Mouse (Mus musculus) hindbrain, postnatal 0 days (tissue): ENCODE measurements around the gene Ipcef1. TPM values are rescaled to one million over a fixed set of nuclear protein-coding genes. Genes with fewer than 3 reads are reported as not detected.

Experiments
- ATAC-seq: fragments of 200-750 bp; cut with Nextera tagmentation; 2 replicates; pipeline ENCODE4 v1.8.0; 2017; ENCODE audit warnings: mild to moderate bottlenecking, moderate TSS enrichment, moderate library complexity
- DNase-seq: peaks from one replicate; pipeline ENCODE4 v3.0.0-alpha.2; 2015; ENCODE audit warnings: low spot score
- H3K27ac ChIP-seq: fragments of 300-500 bp; sonication (generic); 2 replicates; pipeline ENCODE4 v1.5.1; 2014; ENCODE audit warnings: mild to moderate bottlenecking
- H3K27me3 ChIP-seq: fragments of 300-500 bp; sonication (generic); 2 replicates; pipeline ENCODE4 v1.6.1; 2014; ENCODE audit warnings: low read length, mixed read lengths; ENCODE audit not compliant: insufficient read depth
- H3K36me3 ChIP-seq: fragments of 300-500 bp; sonication (generic); 2 replicates; pipeline ENCODE4 v1.6.1; 2014; ENCODE audit warnings: low read length, mixed read lengths; ENCODE audit not compliant: insufficient read depth
- H3K4me1 ChIP-seq: fragments of 300-500 bp; sonication (generic); 2 replicates; pipeline ENCODE4 v1.6.1; 2014; ENCODE audit warnings: antibody characterized with exemption, low read length, mixed read lengths; ENCODE audit not compliant: insufficient read depth
- H3K4me2 ChIP-seq: fragments of 300-500 bp; sonication (generic); 2 replicates; pipeline ENCODE4 v1.6.1; 2014; ENCODE audit warnings: low read depth, mild to moderate bottlenecking, low read length, moderate library complexity, mixed read lengths
- H3K4me3 ChIP-seq: fragments of 300-500 bp; sonication (generic); 2 replicates; pipeline ENCODE4 v1.5.1; 2014; ENCODE audit warnings: low read length
- H3K9ac ChIP-seq: fragments of 300-500 bp; sonication (generic); replicated peaks from 2 replicates; pipeline ENCODE4 v1.6.1; 2014; ENCODE audit warnings: mild to moderate bottlenecking, low read length, moderate library complexity, mixed read lengths
- H3K9me3 ChIP-seq: fragments of 300-500 bp; sonication (generic); 2 replicates; pipeline ENCODE4 v1.6.1; 2016; ENCODE audit warnings: low read length, mixed read lengths
- CTCF ChIP-seq: IDR thresholded peaks from 2 replicates; pipeline ENCODE4 v1.5.1; 2016; ENCODE audit warnings: antibody characterized with exemption, control low read depth, low read depth
- WGBS: fragments of 180-500 bp; shearing (Covaris S2); extraction: QIAGEN DNeasy Blood & Tissue Kit; methylation state at CpG from one replicate; pipeline ENCODE4 v1.1.7; 2014; 5-methylcytosine and 5-hydroxymethylcytosine counted together
- polyA plus RNA-seq: library from polyadenylated mRNA; unstranded; fragments of >200 nt; fragmentation: Nextera tagmentation; extraction: Ambion mirVana; gene quantifications from 2 replicates; pipeline ENCODE4 v1.2.1, GENCODE M21; 2015
- total RNA-seq: library from RNA; depleted of rRNA; stranded (reverse); fragments of >200 nt; gene quantifications from 2 replicates; pipeline ENCODE4 v1.2.3, GENCODE M21; 2014

The Ipcef1 gene
- total and polyA plus RNA-seq, 2 experiments from 2014 or later: 3.0 to 12.2 TPM

- H3K27ac ChIP-seq: no peak overlapping the region
- no peak overlapping the region for H3K9ac ChIP-seq
- TF ChIP-seq CTCF: no peak
- no peak for ATAC-seq
- no peaks in the 10 kb centered on the region for H3K9me3 ChIP-seq
- no peak overlapping the region for H3K4me2 ChIP-seq
- WGBS: 86% methylated on average over 2 of the region's 2 CpGs
- DNase-seq: no peak
- H3K4me1 ChIP-seq: no peaks in the 10 kb centered on the region
- H3K4me3 ChIP-seq: no peak overlapping the region
- H3K27me3 ChIP-seq: no peaks in the 10 kb centered on the region
- H3K36me3 ChIP-seq: no peaks in the 10 kb centered on the region
Measured at GRCm38 (mm10) chr10:6926724-6927123, 125.6 kb downstream of the Ipcef1 start.

DNA sequence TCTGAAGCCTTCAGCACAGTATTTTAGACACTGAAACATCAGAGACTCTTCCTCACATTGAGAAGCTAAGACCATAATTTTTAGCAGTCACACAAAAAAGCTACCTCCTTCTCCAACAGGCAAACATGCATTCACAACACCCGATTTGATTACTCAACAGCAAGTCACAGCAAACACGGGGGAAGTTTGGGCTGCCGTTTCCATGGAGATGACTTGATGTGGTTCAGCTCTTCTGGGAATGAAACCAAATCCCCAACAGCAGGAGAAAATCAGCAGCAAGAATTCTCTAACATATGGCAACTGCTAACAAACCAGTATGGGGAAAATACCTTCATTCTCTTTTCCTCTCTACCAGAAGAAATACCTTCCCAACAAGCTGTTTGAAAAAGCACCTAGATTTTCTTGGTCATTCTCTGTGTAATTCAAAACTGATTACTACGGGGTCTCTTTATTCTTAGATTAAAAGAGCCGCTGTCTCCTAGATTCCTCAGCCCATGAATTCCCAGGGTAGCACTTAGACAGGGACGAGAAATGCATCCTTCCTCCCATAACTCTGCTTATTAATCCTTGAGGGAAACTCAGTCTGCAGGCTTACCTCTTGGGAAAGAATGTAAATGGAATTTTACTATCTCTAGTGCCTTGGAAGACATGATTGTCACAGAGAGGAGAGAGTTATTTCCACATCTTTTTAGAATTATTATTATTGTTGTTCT, 135.6 kb downstream of the Ipcef1 start:
- no peaks in the 10 kb centered on the region for H3K36me3 ChIP-seq
- H3K27ac ChIP-seq: peak overlapping the region; percentile 64
- H3K4me3 ChIP-seq: no peak overlapping the region
- no peaks in the 10 kb centered on the region for H3K9me3 ChIP-seq
- H3K4me2 ChIP-seq: peak overlapping the region; percentile 35
- WGBS: 6% methylated on average over 6 of the region's 6 CpGs
- ATAC-seq (peak; percentile 81), DNase-seq (peak; percentile 89)
- H3K9ac ChIP-seq: no peak overlapping the region
- H3K4me1 ChIP-seq: peaks cover 6% of the 10 kb centered on the region; the same call in 1 of the 2 replicates
- no peak for TF ChIP-seq CTCF
- H3K27me3 ChIP-seq: no peaks in the 10 kb centered on the region

GRCm38 (mm10) chr10:6915991-6916390, 136.3 kb downstream of the Ipcef1 start:
- Histone ChIP-seq H3K9me3 (no peaks in the 10 kb centered on the region), H3K36me3 (no peaks in the 10 kb centered on the region), H3K4me3 (no peak overlapping the region), H3K4me1 (peaks cover 6% of the 10 kb centered on the region; the same call in 1 of the 2 replicates), H3K9ac (no peak overlapping the region), H3K4me2 (no peak overlapping the region), H3K27ac (no peak overlapping the region), H3K27me3 (no peaks in the 10 kb centered on the region)
- no peak for ATAC-seq
- DNase-seq: no peak
- TF ChIP-seq CTCF: no peak
- WGBS: 46% methylated on average over 1 of the region's 1 CpGs

- DNase-seq (no peak), ATAC-seq (no peak)
- no peak for TF ChIP-seq CTCF
- no peaks in the 10 kb centered on the region for H3K9me3 ChIP-seq
- no peaks in the 10 kb centered on the region for H3K36me3 ChIP-seq
- H3K4me1 ChIP-seq: no peaks in the 10 kb centered on the region
- no peak overlapping the region for H3K4me3 ChIP-seq
- no peaks in the 10 kb centered on the region for H3K27me3 ChIP-seq
- H3K9ac ChIP-seq: no peak overlapping the region
- H3K27ac ChIP-seq: no peak overlapping the region
- no peak overlapping the region for H3K4me2 ChIP-seq
- 37% methylated on average over 2 of the region's 2 CpGs for WGBS
Measured at GRCm38 (mm10) chr10:6909763-6910162, 142.5 kb downstream of the Ipcef1 start.

GRCm38 (mm10) chr10:6901819-6902393, 150.4 kb downstream of the Ipcef1 start:
- Histone ChIP-seq H3K27me3 (no peaks in the 10 kb centered on the region), H3K4me1 (no peaks in the 10 kb centered on the region), H3K4me2 (no peak overlapping the region), H3K9ac (no peak overlapping the region), H3K27ac (no peak overlapping the region), H3K36me3 (no peaks in the 10 kb centered on the region), H3K4me3 (no peak overlapping the region), H3K9me3 (no peaks in the 10 kb centered on the region)
- TF ChIP-seq CTCF: no peak
- DNase-seq (peak; percentile 27), ATAC-seq (peak; percentile 58; the same call in 1 of the 2 replicates)
- WGBS: 67% methylated on average over 3 of the region's 3 CpGs

DNA sequence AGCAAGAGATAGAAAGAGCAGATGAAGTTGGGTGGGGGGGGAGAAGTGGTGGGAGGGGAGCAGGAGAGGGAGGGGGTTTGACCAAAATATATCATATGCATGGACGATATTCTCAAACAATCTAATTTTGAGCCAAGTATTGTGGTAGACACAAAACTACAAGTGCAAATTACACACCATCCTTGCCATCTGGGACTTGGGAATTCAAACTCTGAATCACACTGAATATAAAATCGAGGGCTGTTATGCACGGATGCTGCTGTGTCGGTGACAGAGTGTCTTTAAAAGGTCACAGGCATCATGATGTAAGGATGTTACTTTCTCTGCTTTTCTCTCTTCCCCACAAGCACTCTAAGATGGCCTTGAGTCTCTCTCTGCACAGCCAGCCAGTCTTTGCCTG, 152.2 kb downstream of the Ipcef1 start:
- Histone ChIP-seq H3K4me2 (no peak overlapping the region), H3K36me3 (no peaks in the 10 kb centered on the region), H3K4me3 (no peak overlapping the region), H3K27ac (no peak overlapping the region), H3K9me3 (no peaks in the 10 kb centered on the region), H3K27me3 (no peaks in the 10 kb centered on the region), H3K9ac (no peak overlapping the region), H3K4me1 (no peaks in the 10 kb centered on the region)
- no peak for DNase-seq
- WGBS: 87% methylated on average over 4 of the region's 4 CpGs
- no peak for ATAC-seq
- TF ChIP-seq CTCF: no peak
